Comparison of ENCODE assay signal across 8 mouse cellular contexts in the genomic region with DNA sequence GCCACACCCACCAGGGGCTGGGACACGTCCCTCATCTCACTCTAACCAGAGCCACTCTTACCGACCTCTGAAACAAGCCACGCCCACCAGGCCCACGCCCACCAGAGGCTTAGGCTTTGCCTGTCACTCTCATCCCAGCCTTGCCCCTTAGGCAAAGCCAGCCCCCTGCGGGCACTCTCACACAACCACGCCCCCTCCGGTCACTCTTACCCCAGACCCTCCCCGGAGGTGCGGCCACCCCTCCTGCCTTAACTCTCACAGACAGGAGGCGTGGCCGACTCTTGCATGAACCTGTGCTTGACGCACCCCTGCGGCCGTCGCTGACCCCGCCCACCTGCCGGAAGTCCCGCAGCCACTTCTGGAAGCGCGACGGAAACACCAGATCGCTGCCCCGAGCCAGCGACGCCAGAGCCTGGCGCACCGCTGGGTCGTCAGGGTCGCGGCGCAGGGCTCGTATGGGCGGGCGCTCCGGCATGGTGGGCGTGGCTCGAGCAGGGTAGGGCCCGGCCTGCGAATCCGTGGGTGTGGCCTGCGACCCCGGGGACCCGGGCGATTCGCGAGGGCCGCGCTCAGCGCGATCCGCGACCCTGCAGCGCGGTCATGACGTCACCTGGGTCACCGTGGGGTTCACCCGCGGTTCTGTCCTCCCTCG. TPM values are rescaled to one million over a fixed set of nuclear protein-coding genes. Genes with fewer than 3 reads are reported as not detected.
A peak's percentile ranks its signal among the peaks of the same experiment; 100 is the strongest.
DNase-seq lines count a peak whose midpoint lies in the region; ATAC-seq and TF ChIP-seq lines count a peak whose summit lies in the region.

No protein-coding gene starts in this region.

- H3K36me3 ChIP-seq in heart, embryonic 14.5 days (ENCODE audit: control insufficient read depth, insufficient read depth, low read length), result no peaks in the 10 kb centered on the region
- no peaks in the 10 kb centered on the region for H3K36me3 ChIP-seq in liver, embryonic 14.5 days (replicated peaks; ENCODE audit: control insufficient read depth, insufficient read depth, low read depth)
- H3K36me3 ChIP-seq in neural tube, embryonic 11.5 days (ENCODE audit: control insufficient read depth, insufficient read depth, low read length), result no peaks in the 10 kb centered on the region

- TF ChIP-seq EP300 in liver, embryonic 14.5 days (IDR thresholded peaks at IDR 0.05; ENCODE audit: low read depth), result no peak

- H3K4me2 ChIP-seq in heart, embryonic 14.5 days (ENCODE audit: low read length), result peak overlapping the region; percentile 76
- peak overlapping the region; percentile 79 for H3K4me2 ChIP-seq in liver, embryonic 14.5 days (ENCODE audit: low read depth)
- peak overlapping the region; percentile 61 for H3K4me2 ChIP-seq in neural tube, embryonic 11.5 days (ENCODE audit: low read depth)

- ATAC-seq in CD4-positive, CD25-positive, alpha-beta regulatory T cell, adult 4 months, result peak; percentile 35
- peak; percentile 71 for ATAC-seq in heart, embryonic 14.5 days (ENCODE audit: insufficient number of reproducible peaks, insufficient read depth, low FRiP score, low read depth)
- ATAC-seq in liver, embryonic 14.5 days (ENCODE audit: insufficient read depth), result peak; percentile 64
- peak; percentile 63 for ATAC-seq in neural tube, embryonic 11.5 days (ENCODE audit: insufficient read depth, low FRiP score, low TSS enrichment)

- under 1% methylated on average over 52 of the region's 59 CpGs for WGBS in heart, embryonic 14.5 days
- under 1% methylated on average over 58 of the region's 59 CpGs for WGBS in liver, embryonic 14.5 days (ENCODE audit: insufficient replicate concordance)
- under 1% methylated on average over 59 of the region's 59 CpGs for WGBS in neural tube, embryonic 11.5 days

- H3K27ac ChIP-seq in heart, embryonic 14.5 days (replicated peaks in 1 of 2; ENCODE audit: control insufficient read depth in 1 of 2, insufficient read depth in 1 of 2, low read depth in 2 of 2, low read length in 2 of 2), result peak overlapping the region; percentile 92 to 97
- peak overlapping the region; percentile 82 for H3K27ac ChIP-seq in liver, embryonic 14.5 days
- H3K27ac ChIP-seq in neural tube, embryonic 11.5 days (ENCODE audit: low read depth, low read length), result peak overlapping the region; percentile 96

- H3K9me3 ChIP-seq in heart, embryonic 14.5 days (ENCODE audit: control insufficient read depth, low read length), result no peaks in the 10 kb centered on the region
- H3K9me3 ChIP-seq in liver, embryonic 14.5 days (ENCODE audit: control insufficient read depth, low read length), result no peaks in the 10 kb centered on the region
- no peaks in the 10 kb centered on the region for H3K9me3 ChIP-seq in neural tube, embryonic 11.5 days (ENCODE audit: control insufficient read depth, low read length)

- no peaks in the 10 kb centered on the region for H3K4me1 ChIP-seq in heart, embryonic 14.5 days (ENCODE audit: control insufficient read depth in 2 of 2, insufficient read depth in 2 of 2, low read length in 2 of 2)
- H3K4me1 ChIP-seq in liver, embryonic 14.5 days (replicated peaks; ENCODE audit: control insufficient read depth in 2 of 2, insufficient read depth in 2 of 2, low read length in 1 of 2), result peaks cover 0 to 3% of the 10 kb centered on the region in 2 experiments; a peak in 2 of 4 replicates
- H3K4me1 ChIP-seq in neural tube, embryonic 11.5 days (ENCODE audit: control insufficient read depth, insufficient read depth, low read length), result no peaks in the 10 kb centered on the region

- H3K4me3 ChIP-seq in heart, embryonic 14.5 days (ENCODE audit: control insufficient read depth in 1 of 2, insufficient read depth in 1 of 2, low read depth in 1 of 2, low read length in 2 of 2), result peak overlapping the region; percentile 58 to 65
- H3K4me3 ChIP-seq in liver, embryonic 14.5 days (ENCODE audit: insufficient read depth in 1 of 2, low read depth in 2 of 2, low read length in 2 of 2), result peak overlapping the region; percentile 72 to 79
- H3K4me3 ChIP-seq in neural tube, embryonic 11.5 days (ENCODE audit: low read depth, low read length), result peak overlapping the region; percentile 67

- H3K9ac ChIP-seq in heart, embryonic 14.5 days (ENCODE audit: low read length), result peak overlapping the region; percentile 83
- H3K9ac ChIP-seq in liver, embryonic 14.5 days (replicated peaks), result peak overlapping the region; percentile 54
- H3K9ac ChIP-seq in neural tube, embryonic 11.5 days (ENCODE audit: low read length), result peak overlapping the region; percentile 76

- peak; percentile 27; the same call in 1 of the 2 replicates for TF ChIP-seq CTCF in liver, embryonic 14.5 days (IDR thresholded peaks at IDR 0.05; ENCODE audit: low read depth)

- DNase-seq in c-Kit-negative CD71-positive TER-119-positive erythroid progenitor cells, embryonic 14.5 days (ENCODE audit: low read depth, low spot score), result peak; percentile 59
- DNase-seq in fibroblast of lung, adult 2 months (ENCODE audit: low read depth), result peak; percentile 97
- peak; percentile 92 to 98 for DNase-seq in kidney, postnatal 25 days
- peak; percentile 84 to 86 (median 85) for DNase-seq in liver, embryonic 14.5 days (ENCODE audit: low read depth in 3 of 3, low spot score in 3 of 3)
- DNase-seq in neural tube, embryonic 11.5 days (ENCODE audit: low spot score), result peak; percentile 93
- DNase-seq in telencephalon, adult 2 months (ENCODE audit: low read depth, low spot score), result peak; percentile 90

- H3K27me3 ChIP-seq in heart, embryonic 14.5 days (ENCODE audit: control insufficient read depth, insufficient read depth, low read length), result no peaks in the 10 kb centered on the region
- H3K27me3 ChIP-seq in liver, embryonic 14.5 days (ENCODE audit: control insufficient read depth, insufficient read depth, low read length), result no peaks in the 10 kb centered on the region
- H3K27me3 ChIP-seq in neural tube, embryonic 11.5 days (ENCODE audit: control insufficient read depth, insufficient read depth, low read length), result no peaks in the 10 kb centered on the region

RNA-seq across cellular contexts. Expression of a gene that starts 53.7 kb away (rescaled TPM):
- 10 to 100 TPM in 1 of 2 experiments, 1 to 10 TPM in 1; 9.7 to 12.9 TPM for polyA plus RNA-seq in CD4-positive, CD25-positive, alpha-beta regulatory T cell, adult 4 months (2017; shearing (Covaris generic))
- 114 and 131 TPM in 2 replicates for polyA plus RNA-seq in heart, embryonic 14.5 days (2014; fragmentation: Nextera tagmentation; extraction: Ambion mirVana)
- 38.8 and 40.1 TPM in 2 replicates for polyA plus RNA-seq in liver, embryonic 14.5 days (2012; rRNA removed)
- polyA plus RNA-seq in liver, embryonic 14.5 days (2014; fragmentation: Nextera tagmentation; extraction: Ambion mirVana), result 19.0 and 23.2 TPM in 2 replicates
- 126 and 133 TPM in 2 replicates for polyA plus RNA-seq in neural tube, embryonic 11.5 days (2014; fragmentation: Nextera tagmentation; extraction: Ambion mirVana)

Comparison
In these comparisons a context has a peak if more than half of its experiments do, and no peak if none do; other contexts are left out.
1. Peak in every context shown above with its lines: DNase-seq, ATAC-seq, H3K4me3 ChIP-seq and H3K27ac ChIP-seq.